Mouse (Mus musculus) heart, embryonic 16.5 days (tissue): ENCODE measurements around the gene 2410002F23Rik. TPM values are rescaled to one million over a fixed set of nuclear protein-coding genes. Genes with fewer than 3 reads are reported as not detected.
"Not testable (repeated sequence)": the region's sequence is repeated elsewhere in the genome, so short reads cannot be mapped to it uniquely, and the experiment has no call there.

Experiments used
- ATAC-seq: fragments of 200-750 bp; cut with Nextera tagmentation; replicated peaks from 2 replicates; pipeline ENCODE4 v1.8.0; 2017; ENCODE audit warnings: moderate number of reproducible peaks; ENCODE audit not compliant: insufficient read depth, low FRiP score; ENCODE audit errors: extremely low read depth
- H3K27ac ChIP-seq: fragments of 300-500 bp; sonication (generic); 2 replicates; pipeline ENCODE4 v1.5.1; 2014; ENCODE audit warnings: mild to moderate bottlenecking, low read length, control low read depth, moderate library complexity
- H3K27me3 ChIP-seq: fragments of 300-500 bp; sonication (generic); 2 replicates; pipeline ENCODE4 v1.6.1; 2014; ENCODE audit warnings: low read length, mixed read lengths; ENCODE audit not compliant: control insufficient read depth, insufficient read depth
- H3K36me3 ChIP-seq: fragments of 300-500 bp; sonication (generic); 2 replicates; pipeline ENCODE4 v1.6.1; 2014; ENCODE audit not compliant: control insufficient read depth, insufficient read depth
- H3K4me1 ChIP-seq: fragments of 300-500 bp; sonication (generic); 2 replicates; pipeline ENCODE4 v1.6.1; 2014; ENCODE audit warnings: low read length, mixed read lengths; ENCODE audit not compliant: control insufficient read depth, insufficient read depth
- H3K4me2 ChIP-seq: fragments of 300-500 bp; sonication (generic); 2 replicates; pipeline ENCODE4 v1.6.1; 2014; ENCODE audit warnings: low read depth, mild to moderate bottlenecking, control low read depth, low read length
- H3K4me3 ChIP-seq: fragments of 300-500 bp; sonication (generic); 2 replicates; pipeline ENCODE4 v1.5.1; 2014; ENCODE audit warnings: mild to moderate bottlenecking, control low read depth, low read length
- H3K9ac ChIP-seq: fragments of 300-500 bp; sonication (generic); 2 replicates; pipeline ENCODE4 v1.6.1; 2014; ENCODE audit warnings: low read length, control low read depth
- H3K9me3 ChIP-seq: fragments of 300-500 bp; sonication (generic); replicated peaks from 2 replicates; pipeline ENCODE4 v1.6.1; 2016; ENCODE audit warnings: low read length; ENCODE audit not compliant: control insufficient read depth
- WGBS: fragments of 180-500 bp; shearing (Covaris S2); extraction: QIAGEN DNeasy Blood & Tissue Kit; methylation state at CpG from one replicate; pipeline ENCODE4 v1.1.7; 2014; 5-methylcytosine and 5-hydroxymethylcytosine counted together
- polyA plus RNA-seq: library from polyadenylated mRNA; unstranded; fragments of >200 nt; fragmentation: Nextera tagmentation; extraction: Ambion mirVana; gene quantifications from 2 replicates; pipeline ENCODE4 v1.2.1, GENCODE M21; 2015

2410002F23Rik gene
- 73.1 and 78.4 TPM in 2 replicates for polyA plus RNA-seq

GRCm38 (mm10) chr7:44246055-44246983, at the start of gene 2410002F23Rik, which contains the start of gene 1700028J19Rik:
2410002F23Rik (plus strand) TSS chr7:44246722.
1700028J19Rik (minus strand) TSS chr7:44246695.
- H3K9ac ChIP-seq = peak within 1 kb of the TSS; percentile 94
- peaks cover 18% of the 10 kb centered on the region for H3K4me1 ChIP-seq
- peaks cover 19% of the 10 kb centered on the region for H3K36me3 ChIP-seq
- H3K4me3 ChIP-seq = peak within 1 kb of the TSS; percentile 95
- peak within 1 kb of the TSS; percentile 91 for H3K4me2 ChIP-seq
- WGBS = under 1% methylated on average over 62 of the region's 62 CpGs
- ATAC-seq = peak; percentile 88
- H3K27me3 ChIP-seq = no peaks in the 10 kb centered on the region
- H3K27ac ChIP-seq = peak within 1 kb of the TSS; percentile 90
- no peaks in the 10 kb centered on the region for H3K9me3 ChIP-seq

- Histone ChIP-seq H3K4me1 (no peaks in the 10 kb centered on the region), H3K4me3 (no peak within 1 kb of the TSS), H3K27me3 (no peaks in the 10 kb centered on the region), H3K36me3 (no peaks in the 10 kb centered on the region), H3K4me2 (no peak within 1 kb of the TSS), H3K9me3 (no peaks in the 10 kb centered on the region), H3K27ac (no peak within 1 kb of the TSS), H3K9ac (no peak within 1 kb of the TSS)
- WGBS = 47% methylated on average over 3 of the region's 3 CpGs
- no peak for ATAC-seq
These were observed 48.6 kb upstream of the 2410002F23Rik start, which contains the start of gene Klk1b3 for GRCm38 (mm10) chr7:44197891-44198290. Klk1b3 (plus strand) TSS chr7:44198191.

GRCm38 (mm10) chr7:44207135-44207534, 39.4 kb upstream of the 2410002F23Rik start, which contains the start of gene Klk1b4:
Klk1b4 (plus strand) TSS chr7:44207435.
- H3K4me3 ChIP-seq, H3K4me2 ChIP-seq, H3K27me3 ChIP-seq, H3K9me3 ChIP-seq, H3K36me3 ChIP-seq, H3K4me1 ChIP-seq, ATAC-seq, H3K9ac ChIP-seq, H3K27ac ChIP-seq: not testable (repeated sequence)
- WGBS = 46% methylated on average over 3 of the region's 3 CpGs

GRCm38 (mm10) chr7:44208307-44208706, 38.2 kb upstream of the 2410002F23Rik start:
- Histone ChIP-seq H3K4me2 (no peak overlapping the region), H3K9ac (no peak overlapping the region), H3K27ac (no peak overlapping the region), H3K4me3 (no peak overlapping the region), H3K27me3 (no peaks in the 10 kb centered on the region), H3K4me1 (no peaks in the 10 kb centered on the region), H3K9me3 (no peaks in the 10 kb centered on the region), H3K36me3 (no peaks in the 10 kb centered on the region)
- WGBS = 61% methylated on average over 3 of the region's 3 CpGs
- ATAC-seq = no peak

- no peak within 1 kb of the TSS for H3K4me2 ChIP-seq
- no peak within 1 kb of the TSS for H3K9ac ChIP-seq
- no peak for ATAC-seq
- no peak within 1 kb of the TSS for H3K4me3 ChIP-seq
- no peaks in the 10 kb centered on the region for H3K9me3 ChIP-seq
- no peaks in the 10 kb centered on the region for H3K4me1 ChIP-seq
- 67% methylated on average over 1 of the region's 1 CpGs for WGBS
- H3K27ac ChIP-seq = no peak within 1 kb of the TSS
- H3K27me3 ChIP-seq = no peaks in the 10 kb centered on the region; the same call in 1 of the 2 replicates
- no peaks in the 10 kb centered on the region for H3K36me3 ChIP-seq
These were observed 30.9 kb upstream of the 2410002F23Rik start, which contains the start of gene Klk1b5 for GRCm38 (mm10) chr7:44215645-44216044. Klk1b5 (plus strand) TSS chr7:44215945.

- not testable (repeated sequence) for H3K4me1 ChIP-seq, H3K36me3 ChIP-seq, H3K9me3 ChIP-seq, H3K4me3 ChIP-seq, ATAC-seq, H3K4me2 ChIP-seq, H3K27me3 ChIP-seq, H3K9ac ChIP-seq, H3K27ac ChIP-seq
- 58% methylated on average over 8 of the region's 10 CpGs for WGBS
These were observed 24.9 kb upstream of the 2410002F23Rik start for GRCm38 (mm10) chr7:44221601-44222000.

- H3K4me2 ChIP-seq, H3K27me3 ChIP-seq, H3K4me1 ChIP-seq, H3K9me3 ChIP-seq, H3K9ac ChIP-seq, H3K27ac ChIP-seq, H3K4me3 ChIP-seq, ATAC-seq, H3K36me3 ChIP-seq: not testable (repeated sequence)
- WGBS = 60% methylated on average over 6 of the region's 6 CpGs
These were observed 24.2 kb upstream of the 2410002F23Rik start for GRCm38 (mm10) chr7:44222335-44222734.

- Histone ChIP-seq H3K4me3 (no peak within 1 kb of the TSS), H3K9ac (no peak within 1 kb of the TSS), H3K9me3 (no peaks in the 10 kb centered on the region), H3K4me1 (no peaks in the 10 kb centered on the region), H3K36me3 (no peaks in the 10 kb centered on the region), H3K27me3 (no peaks in the 10 kb centered on the region; the same call in 1 of the 2 replicates), H3K4me2 (no peak within 1 kb of the TSS), H3K27ac (no peak within 1 kb of the TSS)
- WGBS = 45% methylated on average over 1 of the region's 1 CpGs
- ATAC-seq = no peak
These were observed 21.4 kb upstream of the 2410002F23Rik start, which contains the start of gene Klk1 for GRCm38 (mm10) chr7:44225076-44225475. Klk1 (plus strand) TSS chr7:44225360.

- H3K4me2 ChIP-seq = no peak within 1 kb of the TSS
- WGBS = 45% methylated on average over 3 of the region's 3 CpGs
- H3K9me3 ChIP-seq = no peaks in the 10 kb centered on the region
- H3K4me3 ChIP-seq = no peak within 1 kb of the TSS
- no peaks in the 10 kb centered on the region for H3K4me1 ChIP-seq
- H3K9ac ChIP-seq = no peak within 1 kb of the TSS
- no peak for ATAC-seq
- H3K36me3 ChIP-seq = no peaks in the 10 kb centered on the region
- no peak within 1 kb of the TSS for H3K27ac ChIP-seq
- no peaks in the 10 kb centered on the region for H3K27me3 ChIP-seq
These were observed 10.6 kb upstream of the 2410002F23Rik start, which contains the start of gene Gm36864 for GRCm38 (mm10) chr7:44235909-44236308. Gm36864 (plus strand) TSS chr7:44236177.
